Mouse (Mus musculus) olfactory bulb, adult 2 months (tissue): ENCODE measurements around the gene Sema7a. TPM values are rescaled to one million over a fixed set of nuclear protein-coding genes. Genes with fewer than 3 reads are reported as not detected.

ENCODE experiments used
- H3K27ac ChIP-seq: fragments of 200-500 bp; 2 replicates; pipeline ENCODE4 v1.5.1; 2012; ENCODE audit warnings: low read depth, low read length; ENCODE audit not compliant: insufficient read depth
- H3K4me1 ChIP-seq: fragments of 200-500 bp; 2 replicates; pipeline ENCODE4 v1.6.1; 2012; ENCODE audit warnings: low read length; ENCODE audit not compliant: control insufficient read depth, insufficient read depth
- H3K4me3 ChIP-seq: fragments of 200-500 bp; 2 replicates; pipeline ENCODE4 v1.5.1; 2012; ENCODE audit warnings: mild to moderate bottlenecking, low read depth, low read length, moderate library complexity; ENCODE audit not compliant: insufficient read depth
- CTCF ChIP-seq: fragments of 200-500 bp; IDR thresholded peaks from 2 replicates; pipeline ENCODE4 v1.5.1; 2012; ENCODE audit warnings: low read depth, mild to moderate bottlenecking, low read length, moderate library complexity; ENCODE audit not compliant: insufficient read depth
- POLR2A ChIP-seq: fragments of 200-500 bp; IDR thresholded peaks from 2 replicates; pipeline ENCODE4 v1.6.1; 2012; ENCODE audit warnings: mild to moderate bottlenecking, low read depth, low read length, moderate library complexity; ENCODE audit not compliant: insufficient read depth
- WGBS: fragments of 180-500 bp; shearing (Covaris S2); methylation state at CpG from one replicate; pipeline ENCODE4 v1.1.7; 2018; 5-methylcytosine and 5-hydroxymethylcytosine counted together
- polyA plus RNA-seq: library from polyadenylated mRNA; stranded (reverse); fragments of >200 nt; gene quantifications from 2 replicates; pipeline ENCODE4 v1.2.4, GENCODE M21; 2012; ENCODE audit warnings: low replicate concordance; ENCODE audit not compliant: missing spikeins, insufficient read depth, insufficient read length

The Sema7a gene
- polyA plus RNA-seq, 1 experiment, result not detected

DNA sequence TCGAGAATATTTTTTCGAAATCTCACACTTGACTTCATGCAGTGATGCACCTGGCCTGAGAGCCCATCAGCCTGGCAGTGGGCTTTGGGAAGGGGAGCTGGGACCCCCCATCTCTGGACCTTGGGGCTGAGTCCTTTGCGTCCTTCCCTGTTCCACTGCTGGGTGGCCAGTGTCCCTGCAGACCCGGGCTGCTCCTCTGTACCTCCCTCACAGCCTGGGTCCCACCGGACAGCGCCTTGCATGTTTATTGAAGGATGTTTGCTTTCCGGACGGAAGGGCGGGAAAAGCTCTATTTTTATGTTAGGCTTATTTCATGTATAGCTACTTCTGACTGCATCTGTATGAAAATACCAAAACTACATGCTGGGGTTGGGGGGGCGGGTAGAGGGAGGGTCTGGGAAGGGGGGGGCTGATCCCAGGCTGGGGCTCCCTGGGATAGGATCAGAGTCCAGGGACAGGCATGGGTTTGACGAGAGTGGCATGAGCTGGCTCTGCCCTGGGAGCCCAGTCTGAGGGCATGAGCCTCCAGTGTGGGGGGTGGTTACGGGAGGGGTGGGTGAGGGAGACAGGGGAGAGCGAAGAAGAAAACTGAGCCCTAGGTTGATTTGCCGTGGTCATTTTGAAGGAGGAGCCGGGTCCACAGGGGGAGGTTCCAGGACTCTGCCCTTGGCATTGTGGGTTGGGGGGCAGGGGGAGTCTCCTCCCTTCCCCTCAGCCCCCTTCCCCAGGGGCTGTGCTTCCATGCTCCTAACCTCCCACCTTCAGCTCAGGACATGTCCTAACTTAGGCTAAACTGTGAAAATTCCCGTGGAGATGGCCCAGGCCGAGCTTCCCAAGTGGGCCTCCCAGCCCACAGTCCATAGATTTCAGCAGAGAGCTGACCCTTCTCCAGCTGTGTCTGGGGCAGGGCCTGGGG, 22.2 kb downstream of the Sema7a start:
- WGBS, result 71% methylated on average over 17 of the region's 17 CpGs
- TF ChIP-seq CTCF (no peak), POLR2A (no peak)
- H3K27ac ChIP-seq, result no peak overlapping the region
- peaks cover 4% of the 10 kb centered on the region for H3K4me1 ChIP-seq
- H3K4me3 ChIP-seq, result no peak overlapping the region

GRCm38 (mm10) chr9:57963249-57963997, 23.5 kb downstream of the Sema7a start:
- TF ChIP-seq POLR2A (no peak), CTCF (no peak)
- H3K4me3 ChIP-seq, result no peak overlapping the region
- 85% methylated on average over 4 of the region's 4 CpGs for WGBS
- H3K27ac ChIP-seq, result no peak overlapping the region
- H3K4me1 ChIP-seq, result peaks cover 13% of the 10 kb centered on the region

- Histone ChIP-seq H3K4me3 (no peak overlapping the region), H3K27ac (no peak overlapping the region), H3K4me1 (peaks cover 13% of the 10 kb centered on the region)
- 89% methylated on average over 5 of the region's 5 CpGs for WGBS
- TF ChIP-seq POLR2A, result no peak
- no peak for TF ChIP-seq CTCF
Observed at GRCm38 (mm10) chr9:57963998-57964395, 24.1 kb downstream of the Sema7a start.

- TF ChIP-seq CTCF, result no peak
- TF ChIP-seq POLR2A, result no peak
- Histone ChIP-seq H3K27ac (no peak overlapping the region), H3K4me3 (no peak overlapping the region), H3K4me1 (peaks cover 13% of the 10 kb centered on the region)
- WGBS, result 94% methylated on average over 6 of the region's 6 CpGs
Observed at GRCm38 (mm10) chr9:57964528-57965250, 24.8 kb downstream of the Sema7a start.

DNA sequence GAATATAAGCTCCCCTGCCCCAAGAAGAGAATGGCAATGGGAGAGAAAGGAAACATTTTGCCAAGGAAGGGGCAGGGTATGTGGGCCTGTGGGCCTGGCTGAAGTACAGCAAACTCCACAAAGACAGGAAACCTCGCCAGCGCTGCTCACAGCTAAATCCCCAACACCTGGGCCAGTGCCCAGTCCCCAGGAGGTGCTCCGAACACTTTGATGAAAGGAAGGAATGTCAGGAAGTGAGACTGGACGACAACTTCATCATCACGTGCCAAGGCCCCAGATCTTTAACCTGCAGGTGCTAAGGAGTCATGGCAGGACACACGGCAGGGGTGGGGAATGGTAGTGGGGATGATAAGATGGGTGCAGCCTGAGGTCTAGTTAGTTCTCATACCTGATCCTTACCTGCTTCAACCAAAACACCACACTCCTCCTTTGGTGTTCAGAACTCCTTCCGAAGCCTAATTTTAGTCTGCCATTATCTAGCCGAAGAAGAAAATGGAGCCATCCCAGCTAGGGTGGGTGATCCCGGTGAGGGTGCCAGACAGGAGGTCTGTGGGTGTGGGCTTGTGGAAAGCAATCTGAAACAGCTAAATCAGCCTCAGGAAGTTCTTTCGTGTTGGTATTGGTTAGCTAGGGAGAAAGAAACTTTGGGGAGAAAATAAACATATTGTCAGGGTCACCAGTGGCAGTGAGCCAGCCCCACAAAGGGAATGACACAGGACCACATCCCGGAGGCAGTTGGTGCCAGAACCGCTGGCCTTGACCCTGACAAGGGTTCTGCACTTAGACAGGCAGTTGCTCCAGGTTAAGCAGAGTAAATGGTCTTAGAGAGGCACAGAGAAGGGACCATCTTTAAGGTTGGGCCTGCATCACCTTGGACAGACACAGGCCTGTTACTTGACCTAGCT, 25.6 kb downstream of the Sema7a start:
- 71% methylated on average over 12 of the region's 12 CpGs for WGBS
- H3K27ac ChIP-seq, result no peak overlapping the region
- TF ChIP-seq POLR2A, result no peak
- no peak for TF ChIP-seq CTCF

DNA sequence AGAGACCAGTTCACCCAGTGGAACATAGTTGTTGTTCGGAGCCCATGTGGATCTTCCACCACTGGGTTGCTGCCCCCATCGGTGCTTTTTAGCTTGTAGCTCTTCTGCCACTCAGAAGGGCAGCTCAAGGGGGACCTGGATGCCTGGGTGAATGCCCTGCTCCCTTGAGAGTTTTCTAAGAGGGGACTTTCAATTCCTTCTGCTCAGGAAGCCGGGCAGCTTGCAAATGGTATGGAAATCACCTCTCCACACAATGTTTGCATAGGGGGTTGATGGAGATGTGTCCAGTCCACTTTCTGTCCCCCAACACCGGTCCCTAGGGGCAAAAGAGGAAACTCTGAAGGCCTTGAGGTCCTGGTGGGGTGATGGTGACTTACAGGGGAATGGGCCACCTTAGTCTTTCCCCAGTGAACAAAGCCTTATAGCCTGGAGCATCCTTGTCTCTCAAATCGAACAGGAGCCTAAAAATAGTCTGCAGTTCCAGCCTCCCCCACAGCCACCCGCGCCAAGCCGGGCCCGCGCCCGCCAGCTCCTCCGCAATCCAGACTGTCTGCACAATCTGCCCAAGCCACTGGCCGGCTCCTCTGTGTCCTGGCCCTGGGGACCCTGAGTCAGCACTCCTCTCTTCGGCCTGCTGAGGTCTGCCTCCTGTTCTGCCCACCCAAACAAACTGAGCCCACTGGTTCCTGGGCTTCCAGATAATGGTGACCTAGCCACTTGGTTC, 27.5 kb downstream of the Sema7a start:
- Histone ChIP-seq H3K4me3 (no peak overlapping the region), H3K27ac (no peak overlapping the region), H3K4me1 (peaks cover 13% of the 10 kb centered on the region)
- no peak for TF ChIP-seq CTCF
- TF ChIP-seq POLR2A, result no peak
- WGBS, result 53% methylated on average over 14 of the region's 14 CpGs

More for the DNA sequence above, 25.6 kb downstream of the Sema7a start:
- Histone ChIP-seq H3K4me3 (no peak overlapping the region), H3K4me1 (peaks cover 13% of the 10 kb centered on the region)

- Histone ChIP-seq H3K4me3 (no peak overlapping the region), H3K27ac (no peak overlapping the region), H3K4me1 (peaks cover 13% of the 10 kb centered on the region)
- TF ChIP-seq POLR2A (no peak), CTCF (no peak)
- WGBS, result 92% methylated on average over 9 of the region's 9 CpGs
Observed at GRCm38 (mm10) chr9:57968166-57968771, 28.4 kb downstream of the Sema7a start.
